Mouse (Mus musculus): ENCODE measurements at regions not wholly inside any gene's neighbourhood (a gene's known extent, or its start where the extent isn't known, plus 50 kb on each side); places are given as distances from the start of the nearest gene placed in this dataset.

- no peak for TF ChIP-seq CTCF (IDR thresholded peaks at IDR 0.05; ENCODE audit: borderline replicate concordance, insufficient read depth, low read depth, low read length)
- no peak for TF ChIP-seq POLR2A (IDR thresholded peaks at IDR 0.05; ENCODE audit: borderline replicate concordance, insufficient read depth, low read length)
These were observed 61.2 kb upstream of the Trp53i11 start for GRCm38 (mm10) chr2:93126112-93126511.
